Comparison of ENCODE assay signal across 18 mouse cellular contexts in genomic region chr11:85823794-85824193, GRCm38 (mm10). TPM values are rescaled to one million over a fixed set of nuclear protein-coding genes. Genes with fewer than 3 reads are reported as not detected.
"Had no signal": no experiment of that assay in that cellular context is flagged by ENCODE, and none has a peak within 500 bp of the region (broad histone marks: within the 10 kb centered on the region; RNA-seq: fewer than 3 reads in every experiment).

No protein-coding gene starts in this region.

- H3K9me3 ChIP-seq: lung, embryonic 15.5 days; megakaryocyte, embryonic 14.5 days; midbrain, embryonic 13.5 days; midbrain, embryonic 15.5 days; neural tube, embryonic 12.5 days; stomach, embryonic 15.5 days had no signal

- H3K27ac ChIP-seq: macrophage; midbrain, embryonic 13.5 days; midbrain, embryonic 15.5 days; neural tube, embryonic 12.5 days; stomach, embryonic 15.5 days; stomach, postnatal 0 days had no signal

- H3K4me3 ChIP-seq: lung, embryonic 15.5 days; megakaryocyte, embryonic 14.5 days; midbrain, embryonic 13.5 days; midbrain, embryonic 15.5 days; neural tube, embryonic 12.5 days; stomach, embryonic 15.5 days had no signal

- H3K36me3 ChIP-seq: lung, embryonic 15.5 days; midbrain, embryonic 13.5 days; midbrain, embryonic 15.5 days; neural tube, embryonic 12.5 days; stomach, embryonic 15.5 days had no signal

RNA-seq across cellular contexts. Expression of gene Tbx2, which starts 8.6 kb away (rescaled TPM):
- total RNA-seq: megakaryocyte progenitor cell, adult 5-6 weeks had no signal
- polyA plus RNA-seq: macrophage had no signal

RNA-seq across cellular contexts. Expression of gene Gm11444, which starts 26.3 kb away (rescaled TPM):
- total RNA-seq: megakaryocyte progenitor cell, adult 5-6 weeks; midbrain, postnatal 0 days; monocyte, adult 5-6 weeks; neutrophil, adult 5-6 weeks had no signal
- polyA plus RNA-seq: lung, adult 2 months; lung, embryonic 15.5 days; lung, postnatal 0 days; macrophage; midbrain, embryonic 11.5 days; midbrain, embryonic 13.5 days; midbrain, embryonic 15.5 days; midbrain, postnatal 0 days; neural tube, embryonic 12.5 days; neural tube, embryonic 14.5 days; spleen, adult 2 months; stomach, embryonic 15.5 days; stomach, postnatal 0 days; thymus, adult 2 months had no signal
